Mouse (Mus musculus) adrenal gland, postnatal 25 days (tissue): Measurements from ENCODE around the gene Zdhhc24. TPM values are rescaled to one million over a fixed set of nuclear protein-coding genes. Genes with fewer than 3 reads are reported as not detected.
"Not testable (repeated sequence)": the region's sequence is repeated elsewhere in the genome, so short reads cannot be mapped to it uniquely, and the experiment has no call there.

Experiments
- DNase-seq: peaks from one replicate; pipeline ENCODE4 v3.0.0; 2021; ENCODE audit warnings: mixed read lengths
- long read RNA-seq: library from polyadenylated mRNA; stranded (forward); transcript quantifications from one replicate; pipeline ENCODE4 v2.0.0, GENCODE M21; 2021
- total RNA-seq: library from RNA; stranded (reverse); gene quantifications from 2 replicates; pipeline ENCODE4 v1.2.3, GENCODE M21; 2021

The Zdhhc24 gene
- 21.0 and 23.3 TPM in 2 replicates for total RNA-seq
- long read RNA-seq, transcript Zdhhc24-201 (3 exons, 2,558 nt) = major isoform, 26 of 33 reads
- long read RNA-seq, partial matches to known transcripts = 2 of 33 reads
- long read RNA-seq, other reads (novel, unspliced or antisense) = 2 of 33 reads

- DNase-seq = peak; percentile 96
Observed at GRCm38 (mm10) chr19:4878405-4879323, at the start of gene Zdhhc24. TSS of gene Zdhhc24 (plus strand) at chr19:4878668.

GRCm38 (mm10) chr19:4829156-4829555 is 49.3 kb upstream of the Zdhhc24 start:
- peak; percentile 74 for DNase-seq

- no peak for DNase-seq
Observed at GRCm38 (mm10) chr19:4833977-4834376, 44.5 kb upstream of the Zdhhc24 start.

GRCm38 (mm10) chr19:4836096-4836495 is 42.4 kb upstream of the Zdhhc24 start:
- DNase-seq = no peak

GRCm38 (mm10) chr19:4837049-4837448 is 41.4 kb upstream of the Zdhhc24 start:
- no peak for DNase-seq

- no peak for DNase-seq
Observed at GRCm38 (mm10) chr19:4838526-4839140, 39.8 kb upstream of the Zdhhc24 start.

- peak; percentile 98 for DNase-seq
Observed at GRCm38 (mm10) chr19:4839149-4839548, 39.3 kb upstream of the Zdhhc24 start, which contains the start of the genes Ccs and Ccdc87. TSS of gene Ccs (minus strand) at chr19:4839332. TSS of gene Ccdc87 (plus strand) at chr19:4839366.

- DNase-seq = no peak
Observed at GRCm38 (mm10) chr19:4840848-4841247, 37.6 kb upstream of the Zdhhc24 start.

GRCm38 (mm10) chr19:4842611-4843010 is 35.9 kb upstream of the Zdhhc24 start:
- no peak for DNase-seq

- DNase-seq = no peak
Observed at GRCm38 (mm10) chr19:4845846-4846245, 32.6 kb upstream of the Zdhhc24 start.

- DNase-seq = no peak
Observed at GRCm38 (mm10) chr19:4847490-4847889, 31.0 kb upstream of the Zdhhc24 start.

- no peak for DNase-seq
Observed at GRCm38 (mm10) chr19:4849800-4850199, 28.7 kb upstream of the Zdhhc24 start.

- DNase-seq = no peak
Observed at GRCm38 (mm10) chr19:4850281-4850680, 28.2 kb upstream of the Zdhhc24 start.

- DNase-seq = peak; percentile 95
Observed at GRCm38 (mm10) chr19:4854552-4855469, 23.7 kb upstream of the Zdhhc24 start, which contains the start of gene Ctsf. TSS of gene Ctsf (plus strand) at chr19:4855130.

- no peak for DNase-seq
Observed at GRCm38 (mm10) chr19:4855470-4855820, 23.0 kb upstream of the Zdhhc24 start.

- no peak for DNase-seq
Observed at GRCm38 (mm10) chr19:4855951-4856350, 22.5 kb upstream of the Zdhhc24 start.

GRCm38 (mm10) chr19:4859081-4859480 is 19.4 kb upstream of the Zdhhc24 start:
- DNase-seq = no peak

GRCm38 (mm10) chr19:4863048-4863447 is 15.4 kb upstream of the Zdhhc24 start:
- DNase-seq = no peak

- DNase-seq = peak; percentile 46
Observed at GRCm38 (mm10) chr19:4865147-4865546, 13.3 kb upstream of the Zdhhc24 start.

GRCm38 (mm10) chr19:4874613-4875012 is 3.9 kb upstream of the Zdhhc24 start:
- DNase-seq = not testable (repeated sequence)

- no peak for DNase-seq
Observed at GRCm38 (mm10) chr19:4876241-4876640, 2.2 kb upstream of the Zdhhc24 start.

GRCm38 (mm10) chr19:4876755-4877154 is 1.7 kb upstream of the Zdhhc24 start:
- DNase-seq = no peak
